Mouse (Mus musculus) adrenal gland, postnatal 36 days (tissue): Measurements from ENCODE around the gene Tpsb2. TPM values are rescaled to one million over a fixed set of nuclear protein-coding genes. Genes with fewer than 3 reads are reported as not detected.

ENCODE experiments used
- DNase-seq, 2 experiments: peaks; one replicate each; pipeline ENCODE4 v3.0.0; 2021; ENCODE audit warnings: mixed read lengths in 1 of 2
- long read RNA-seq, 2 experiments: library from polyadenylated mRNA; stranded (forward); transcript quantifications; one replicate each; pipeline ENCODE4 v2.0.0; 2021; ENCODE audit warnings: borderline sequencing depth in 2 of 2
- total RNA-seq, 2 experiments: library from RNA; stranded (reverse); gene quantifications; 2 replicates each; pipeline ENCODE4 v1.2.3; 2021

Tpsb2 gene
- 1 to 10 TPM; 2.8 to 3.2 TPM for total RNA-seq
- long read RNA-seq, experiment 1, partial matches to known transcripts: 0 of 3 reads
- long read RNA-seq, experiment 1, other reads (novel, unspliced or antisense): 1 of 3 reads
- long read RNA-seq, experiment 2, partial matches to known transcripts: 0 of 1 reads
- long read RNA-seq, experiment 2, other reads (novel, unspliced or antisense): 0 of 1 reads

GRCm38 (mm10) chr17:25366005-25366404 lies at the start of gene Tpsb2:
Gene Tpsb2, plus strand, starts transcription at chr17:25366305.
- no peak for DNase-seq

- DNase-seq: no peak
Measured at GRCm38 (mm10) chr17:25318354-25318753, 47.8 kb upstream of the Tpsb2 start, which contains the start of gene Prss29. Gene Prss29, plus strand, starts transcription at chr17:25318654.

- DNase-seq: no peak
Measured at GRCm38 (mm10) chr17:25320819-25321218, 45.3 kb upstream of the Tpsb2 start.

GRCm38 (mm10) chr17:25322930-25323329 lies 43.2 kb upstream of the Tpsb2 start:
- DNase-seq: no peak

- no peak for DNase-seq
Measured at GRCm38 (mm10) chr17:25332321-25332720, 33.8 kb upstream of the Tpsb2 start.

- peak; percentile 74 to 77 for DNase-seq
Measured at GRCm38 (mm10) chr17:25333943-25334342, 32.2 kb upstream of the Tpsb2 start.

- no peak for DNase-seq
Measured at GRCm38 (mm10) chr17:25338218-25338617, 27.9 kb upstream of the Tpsb2 start.

GRCm38 (mm10) chr17:25340003-25340402 lies 26.1 kb upstream of the Tpsb2 start:
- DNase-seq: no peak

- no peak for DNase-seq
Measured at GRCm38 (mm10) chr17:25341490-25341889, 24.6 kb upstream of the Tpsb2 start.

- no peak for DNase-seq
Measured at GRCm38 (mm10) chr17:25345462-25345861, 20.6 kb upstream of the Tpsb2 start, which contains the start of gene Tpsab1. Gene Tpsab1, minus strand, starts transcription at chr17:25345562.

- DNase-seq: no peak
Measured at GRCm38 (mm10) chr17:25361291-25361690, 4.8 kb upstream of the Tpsb2 start.

- peak; percentile 72 to 81 for DNase-seq
Measured at GRCm38 (mm10) chr17:25363726-25364125, 2.4 kb upstream of the Tpsb2 start.

GRCm38 (mm10) chr17:25368973-25369372 lies 2.9 kb downstream of the Tpsb2 start, which contains the start of gene Tpsg1:
Gene Tpsg1, plus strand, starts transcription at chr17:25369273.
- no peak for DNase-seq

- DNase-seq: peak; percentile 72 to 76
Measured at GRCm38 (mm10) chr17:25372491-25372890, 6.4 kb downstream of the Tpsb2 start.

- peak; percentile 57 to 62 for DNase-seq
Measured at GRCm38 (mm10) chr17:25374011-25374410, 7.9 kb downstream of the Tpsb2 start.

- DNase-seq: peak; percentile 61 to 63
Measured at GRCm38 (mm10) chr17:25394526-25394925, 28.4 kb downstream of the Tpsb2 start.

GRCm38 (mm10) chr17:25397804-25398519 lies 31.9 kb downstream of the Tpsb2 start:
- DNase-seq: peak; percentile 86 to 89

GRCm38 (mm10) chr17:25398520-25398838 lies 32.4 kb downstream of the Tpsb2 start:
- no peak for DNase-seq

GRCm38 (mm10) chr17:25400443-25400842 lies 34.3 kb downstream of the Tpsb2 start:
- DNase-seq: peak; percentile 60 to 74

GRCm38 (mm10) chr17:25401491-25401890 lies 35.4 kb downstream of the Tpsb2 start:
- DNase-seq: no peak

GRCm38 (mm10) chr17:25402224-25402623 lies 36.1 kb downstream of the Tpsb2 start:
- DNase-seq: no peak

- DNase-seq: no peak
Measured at GRCm38 (mm10) chr17:25404190-25404589, 38.1 kb downstream of the Tpsb2 start.

GRCm38 (mm10) chr17:25405224-25405895 lies 39.3 kb downstream of the Tpsb2 start:
- DNase-seq: peak; percentile 43 to 76
